Mouse (Mus musculus) midbrain, embryonic 13.5 days (tissue): ENCODE results near the gene Asb15. TPM values are rescaled to one million over a fixed set of nuclear protein-coding genes. Genes with fewer than 3 reads are reported as not detected.

Source experiments
- ATAC-seq: fragments of 200-750 bp; cut with Nextera tagmentation; 2 replicates; pipeline ENCODE4 v1.8.0; 2017; ENCODE audit warnings: mild to moderate bottlenecking, moderate TSS enrichment, moderate library complexity
- H3K27ac ChIP-seq: fragments of 300-500 bp; sonication (generic); 2 replicates; pipeline ENCODE4 v1.5.1; 2015; ENCODE audit warnings: inconsistent platforms, mild to moderate bottlenecking, moderate library complexity
- H3K27me3 ChIP-seq: fragments of 300-500 bp; sonication (generic); 2 replicates; pipeline ENCODE4 v1.6.1; 2015; ENCODE audit warnings: mild to moderate bottlenecking, inconsistent platforms
- H3K36me3 ChIP-seq: fragments of 300-500 bp; sonication (generic); 2 replicates; pipeline ENCODE4 v1.6.1; 2015; ENCODE audit warnings: mild to moderate bottlenecking, inconsistent platforms
- H3K4me1 ChIP-seq: fragments of 300-500 bp; sonication (generic); replicated peaks from 2 replicates; pipeline ENCODE4 v1.6.1; 2015; ENCODE audit warnings: inconsistent platforms
- H3K4me2 ChIP-seq: fragments of 300-500 bp; sonication (generic); replicated peaks from 2 replicates; pipeline ENCODE4 v1.6.1; 2015; ENCODE audit warnings: moderate library complexity, mild to moderate bottlenecking, inconsistent platforms
- H3K4me3 ChIP-seq: fragments of 300-500 bp; sonication (generic); replicated peaks from 2 replicates; pipeline ENCODE4 v1.5.1; 2015; ENCODE audit warnings: mild to moderate bottlenecking, inconsistent platforms
- H3K9ac ChIP-seq: fragments of 300-500 bp; sonication (generic); replicated peaks from 2 replicates; pipeline ENCODE4 v1.6.1; 2015; ENCODE audit warnings: mild to moderate bottlenecking, inconsistent platforms
- H3K9me3 ChIP-seq: fragments of 300-500 bp; sonication (generic); 2 replicates; pipeline ENCODE4 v1.6.1; 2016; ENCODE audit warnings: mild to moderate bottlenecking, inconsistent platforms
- WGBS: fragments of 180-500 bp; shearing (Covaris S2); methylation state at CpG from one replicate; pipeline ENCODE4 v1.1.7; 2015; 5-methylcytosine and 5-hydroxymethylcytosine counted together
- polyA plus RNA-seq: library from polyadenylated mRNA; unstranded; fragments of >200 nt; fragmentation: Nextera tagmentation; extraction: Ambion mirVana; gene quantifications from 2 replicates; pipeline ENCODE4 v1.2.1, GENCODE M21; 2015

Asb15 gene
- polyA plus RNA-seq, 1 experiment from 2014 or later: not detected

GRCm38 (mm10) chr6:24538435-24538834 is 10.5 kb downstream of the Asb15 start:
- H3K27ac ChIP-seq: no peak overlapping the region
- H3K4me3 ChIP-seq: no peak overlapping the region
- no peaks in the 10 kb centered on the region for H3K4me1 ChIP-seq
- no peaks in the 10 kb centered on the region for H3K9me3 ChIP-seq
- no peaks in the 10 kb centered on the region for H3K36me3 ChIP-seq
- no peak for ATAC-seq
- no peak overlapping the region for H3K9ac ChIP-seq
- WGBS: 91% methylated on average over 3 of the region's 3 CpGs
- no peaks in the 10 kb centered on the region for H3K27me3 ChIP-seq
- H3K4me2 ChIP-seq: no peak overlapping the region

- Histone ChIP-seq H3K9ac (no peak overlapping the region), H3K36me3 (no peaks in the 10 kb centered on the region), H3K4me3 (no peak overlapping the region), H3K4me1 (no peaks in the 10 kb centered on the region), H3K27ac (no peak overlapping the region), H3K9me3 (no peaks in the 10 kb centered on the region), H3K27me3 (no peaks in the 10 kb centered on the region), H3K4me2 (no peak overlapping the region)
- WGBS: 76% methylated on average over 4 of the region's 4 CpGs
- ATAC-seq: no peak
Measured at GRCm38 (mm10) chr6:24540106-24540505, 12.2 kb downstream of the Asb15 start.

GRCm38 (mm10) chr6:24542393-24542792 is 14.4 kb downstream of the Asb15 start:
- Histone ChIP-seq H3K4me1 (no peaks in the 10 kb centered on the region), H3K36me3 (no peaks in the 10 kb centered on the region), H3K4me3 (no peak overlapping the region), H3K27ac (no peak overlapping the region), H3K27me3 (no peaks in the 10 kb centered on the region), H3K4me2 (no peak overlapping the region), H3K9me3 (no peaks in the 10 kb centered on the region), H3K9ac (no peak overlapping the region)
- ATAC-seq: no peak

- Histone ChIP-seq H3K4me1 (no peaks in the 10 kb centered on the region), H3K4me3 (no peak overlapping the region), H3K4me2 (no peak overlapping the region), H3K9me3 (no peaks in the 10 kb centered on the region), H3K9ac (no peak overlapping the region), H3K27me3 (no peaks in the 10 kb centered on the region), H3K27ac (no peak overlapping the region), H3K36me3 (no peaks in the 10 kb centered on the region)
- ATAC-seq: no peak
- 78% methylated on average over 6 of the region's 6 CpGs for WGBS
Measured at GRCm38 (mm10) chr6:24543119-24543591, 15.2 kb downstream of the Asb15 start.

DNA sequence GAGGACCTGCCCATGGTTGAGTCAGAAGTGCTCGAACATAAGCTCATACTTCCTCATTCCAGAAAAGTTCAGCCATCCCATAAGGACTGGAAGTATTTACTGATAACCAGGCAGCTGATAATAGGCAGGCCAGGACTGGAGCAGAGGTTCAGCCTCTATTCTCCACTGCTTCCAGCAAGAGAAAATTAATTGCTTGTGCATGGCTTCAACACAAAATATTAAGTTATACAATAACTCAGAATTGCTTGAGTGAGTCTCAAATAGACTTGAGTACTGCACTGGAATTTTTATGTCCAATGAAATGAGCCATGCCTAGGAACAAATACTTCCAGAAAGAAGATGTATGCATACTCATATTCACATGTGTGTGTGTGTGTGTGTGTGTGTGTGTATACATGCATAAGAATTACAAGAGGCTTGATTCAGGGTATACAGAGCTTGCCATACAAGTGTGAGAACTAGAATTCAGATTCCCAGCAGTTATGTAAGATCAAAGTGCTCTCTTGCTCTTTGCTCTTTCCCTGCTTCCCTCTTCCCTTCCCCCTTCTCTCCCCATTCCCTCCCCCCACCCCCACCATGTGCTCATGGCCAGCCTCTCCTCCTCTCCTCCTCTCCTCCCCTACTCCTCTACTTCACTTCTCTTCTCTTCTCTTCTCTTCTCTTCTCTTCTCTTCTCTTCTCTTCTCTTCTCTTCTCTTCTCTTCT is 18.9 kb downstream of the Asb15 start:
- WGBS: 78% methylated on average over 1 of the region's 1 CpGs
- Histone ChIP-seq H3K9ac (no peak overlapping the region), H3K9me3 (no peaks in the 10 kb centered on the region), H3K36me3 (no peaks in the 10 kb centered on the region), H3K27me3 (no peaks in the 10 kb centered on the region), H3K4me3 (no peak overlapping the region), H3K27ac (no peak overlapping the region), H3K4me1 (no peaks in the 10 kb centered on the region), H3K4me2 (no peak overlapping the region)
- no peak for ATAC-seq

DNA sequence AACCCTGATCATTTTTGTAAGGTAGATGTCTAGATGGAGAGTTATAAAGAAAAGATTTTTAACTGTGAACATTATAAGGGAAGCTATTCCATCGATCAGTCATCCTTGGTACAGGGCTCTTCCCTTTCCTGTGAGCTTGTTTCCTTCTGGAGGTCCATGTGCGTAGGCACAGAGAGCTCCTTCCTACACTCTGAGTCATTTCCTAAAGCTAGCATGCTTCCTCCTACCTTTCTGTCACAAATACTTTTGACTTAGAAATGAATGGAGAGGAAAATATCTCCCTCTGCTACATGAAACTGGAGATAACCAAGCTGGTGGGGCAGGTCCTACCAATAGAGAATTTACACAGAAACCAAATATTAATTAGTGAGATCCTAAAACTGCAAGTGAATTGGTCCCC is 21.9 kb downstream of the Asb15 start:
- Histone ChIP-seq H3K27ac (no peak overlapping the region), H3K27me3 (no peaks in the 10 kb centered on the region), H3K9me3 (no peaks in the 10 kb centered on the region), H3K4me1 (no peaks in the 10 kb centered on the region), H3K4me3 (no peak overlapping the region), H3K9ac (no peak overlapping the region), H3K36me3 (no peaks in the 10 kb centered on the region), H3K4me2 (no peak overlapping the region)
- WGBS: 88% methylated on average over 2 of the region's 2 CpGs
- no peak for ATAC-seq

GRCm38 (mm10) chr6:24552046-24552445 is 24.1 kb downstream of the Asb15 start:
- Histone ChIP-seq H3K4me2 (no peak overlapping the region), H3K9me3 (no peaks in the 10 kb centered on the region), H3K4me1 (no peaks in the 10 kb centered on the region), H3K27ac (no peak overlapping the region), H3K27me3 (no peaks in the 10 kb centered on the region), H3K4me3 (no peak overlapping the region), H3K9ac (no peak overlapping the region), H3K36me3 (no peaks in the 10 kb centered on the region)
- 83% methylated on average over 7 of the region's 7 CpGs for WGBS
- ATAC-seq: no peak

DNA sequence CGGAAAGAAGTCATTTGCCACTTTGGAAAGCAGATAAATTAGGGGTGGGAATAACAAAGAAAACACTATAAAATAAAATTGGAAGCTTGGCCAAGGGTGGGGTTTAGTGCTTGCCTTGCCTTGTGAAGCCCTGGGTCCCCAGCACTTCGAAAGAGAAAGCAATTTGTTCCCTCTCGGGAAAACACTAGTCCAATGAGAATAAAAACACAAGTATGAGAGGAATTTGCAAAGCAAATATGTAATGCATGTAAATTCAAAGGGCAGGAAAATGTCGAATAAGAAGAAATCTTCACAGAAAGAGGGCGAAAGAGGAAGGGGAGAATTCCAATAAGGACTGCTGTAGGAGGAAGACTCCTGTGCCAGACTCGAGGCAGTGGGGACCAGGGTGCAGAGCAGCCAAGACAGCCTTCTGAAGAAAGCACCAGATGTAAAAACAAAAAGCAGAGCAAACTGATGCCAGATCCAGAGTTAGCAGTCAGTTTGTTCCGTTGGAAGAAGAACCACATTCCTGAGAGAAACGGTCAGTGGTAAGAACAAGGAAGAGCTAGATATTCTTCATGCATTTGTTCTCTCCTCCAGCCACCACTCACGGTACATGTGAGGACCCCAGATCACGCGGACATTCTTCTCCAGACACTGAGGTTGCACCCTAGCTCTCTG is 26.6 kb downstream of the Asb15 start:
- Histone ChIP-seq H3K36me3 (no peaks in the 10 kb centered on the region), H3K4me1 (no peaks in the 10 kb centered on the region), H3K4me2 (no peak overlapping the region), H3K9ac (no peak overlapping the region), H3K27me3 (no peaks in the 10 kb centered on the region), H3K27ac (no peak overlapping the region), H3K9me3 (no peaks in the 10 kb centered on the region), H3K4me3 (no peak overlapping the region)
- 85% methylated on average over 11 of the region's 11 CpGs for WGBS
- no peak for ATAC-seq

- H3K9ac ChIP-seq: no peak overlapping the region
- H3K27me3 ChIP-seq: no peaks in the 10 kb centered on the region
- ATAC-seq: no peak
- no peaks in the 10 kb centered on the region for H3K4me1 ChIP-seq
- no peak overlapping the region for H3K4me2 ChIP-seq
- H3K27ac ChIP-seq: no peak overlapping the region
- no peaks in the 10 kb centered on the region for H3K36me3 ChIP-seq
- H3K9me3 ChIP-seq: no peaks in the 10 kb centered on the region
- WGBS: 85% methylated on average over 2 of the region's 2 CpGs
- H3K4me3 ChIP-seq: no peak overlapping the region
Measured at GRCm38 (mm10) chr6:24555488-24555887, 27.5 kb downstream of the Asb15 start.

- Histone ChIP-seq H3K27me3 (no peaks in the 10 kb centered on the region), H3K9ac (no peak overlapping the region), H3K9me3 (no peaks in the 10 kb centered on the region), H3K27ac (no peak overlapping the region), H3K36me3 (no peaks in the 10 kb centered on the region), H3K4me2 (no peak overlapping the region), H3K4me1 (no peaks in the 10 kb centered on the region), H3K4me3 (no peak overlapping the region)
- WGBS: 85% methylated on average over 9 of the region's 9 CpGs
- ATAC-seq: no peak
Measured at GRCm38 (mm10) chr6:24564081-24564480, 36.1 kb downstream of the Asb15 start.

DNA sequence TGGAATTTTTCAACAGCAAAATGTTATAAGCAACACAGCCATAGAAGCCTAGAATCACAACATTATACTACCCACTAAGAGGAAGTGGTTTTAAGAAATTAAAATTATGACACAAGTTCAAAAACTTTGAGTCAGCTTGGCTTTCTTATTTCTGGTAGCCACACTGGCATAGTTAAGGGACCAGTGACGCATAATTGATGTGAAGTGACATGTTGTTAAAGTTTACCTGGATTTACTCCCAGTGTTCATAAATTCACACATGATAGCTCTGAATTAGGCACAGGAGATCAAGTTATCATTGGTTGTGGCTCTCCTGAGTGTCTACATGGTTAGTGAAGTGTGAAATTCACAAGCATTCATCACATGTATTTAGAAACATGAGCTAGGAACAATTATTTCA is 36.9 kb downstream of the Asb15 start:
- no peak overlapping the region for H3K4me2 ChIP-seq
- no peaks in the 10 kb centered on the region for H3K4me1 ChIP-seq
- no peak for ATAC-seq
- H3K27ac ChIP-seq: no peak overlapping the region
- no peak overlapping the region for H3K9ac ChIP-seq
- no peaks in the 10 kb centered on the region for H3K9me3 ChIP-seq
- H3K36me3 ChIP-seq: no peaks in the 10 kb centered on the region
- H3K27me3 ChIP-seq: no peaks in the 10 kb centered on the region
- 98% methylated on average over 1 of the region's 1 CpGs for WGBS
- no peak overlapping the region for H3K4me3 ChIP-seq

GRCm38 (mm10) chr6:24568963-24569362 is 41.0 kb downstream of the Asb15 start:
- ATAC-seq: no peak
- H3K27ac ChIP-seq: no peak overlapping the region
- WGBS: 84% methylated on average over 5 of the region's 5 CpGs

GRCm38 (mm10) chr6:24569711-24570110 is 41.8 kb downstream of the Asb15 start:
- H3K9ac ChIP-seq: no peak overlapping the region
- no peaks in the 10 kb centered on the region for H3K9me3 ChIP-seq
- no peak for ATAC-seq
- no peaks in the 10 kb centered on the region for H3K4me1 ChIP-seq
- no peaks in the 10 kb centered on the region for H3K36me3 ChIP-seq
- WGBS: 91% methylated on average over 1 of the region's 1 CpGs
- H3K4me3 ChIP-seq: no peak overlapping the region
- no peaks in the 10 kb centered on the region for H3K27me3 ChIP-seq
- no peak overlapping the region for H3K4me2 ChIP-seq
- no peak overlapping the region for H3K27ac ChIP-seq

More at GRCm38 (mm10) chr6:24568963-24569362, 41.0 kb downstream of the Asb15 start:
- no peaks in the 10 kb centered on the region for H3K36me3 ChIP-seq
- no peaks in the 10 kb centered on the region for H3K4me1 ChIP-seq
- no peak overlapping the region for H3K4me2 ChIP-seq
- H3K9me3 ChIP-seq: no peaks in the 10 kb centered on the region
- H3K4me3 ChIP-seq: no peak overlapping the region
- no peaks in the 10 kb centered on the region for H3K27me3 ChIP-seq
- H3K9ac ChIP-seq: no peak overlapping the region
